Mouse (Mus musculus): ENCODE measurements around the gene Ptprd. TPM values are rescaled to one million over a fixed set of nuclear protein-coding genes. Genes with fewer than 3 reads are reported as not detected.

The Ptprd gene
- polyA plus RNA-seq, 1 experiment from 2014 or later = 14.0 TPM

DNA sequence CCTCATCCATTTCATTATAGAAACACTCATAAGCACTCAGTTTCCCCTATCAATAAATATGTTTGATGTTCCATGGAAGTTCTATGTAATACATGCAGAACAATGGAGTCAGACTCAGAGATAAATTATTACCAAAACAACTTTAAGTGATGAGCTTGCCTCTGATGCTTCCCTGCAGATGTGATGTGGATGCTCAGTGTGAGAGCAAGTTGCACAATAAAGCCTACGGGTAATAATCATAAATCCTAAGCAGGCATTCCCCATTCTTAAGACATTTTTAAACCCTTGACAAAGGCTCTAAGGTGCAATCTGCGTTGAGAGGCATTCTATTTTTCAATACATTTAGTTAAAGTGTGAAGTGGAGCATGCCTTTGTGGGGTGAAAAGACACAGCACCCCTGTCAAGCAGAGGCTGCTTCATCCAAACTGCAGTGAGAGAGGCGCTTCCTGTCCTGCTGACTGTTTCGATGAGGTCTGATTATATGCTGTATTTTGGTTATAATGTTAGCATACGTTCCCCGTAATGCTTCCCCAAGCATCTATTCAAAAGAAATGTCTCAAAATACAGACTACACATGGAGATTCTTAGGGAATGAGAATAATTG, 969.8 kb downstream of the Ptprd start:
- no peak for ATAC-seq (replicated peaks; ENCODE audit: insufficient number of reproducible peaks, low FRiP score, low TSS enrichment)
- H3K4me3 ChIP-seq (ENCODE audit: low read depth, low read length) = no peak overlapping the region
- H3K4me2 ChIP-seq = no peak overlapping the region
- H3K27me3 ChIP-seq (ENCODE audit: control insufficient read depth, insufficient read depth, low read length) = no peaks in the 10 kb centered on the region
- no peak overlapping the region for H3K27ac ChIP-seq (ENCODE audit: low read depth, low read length)
- H3K9ac ChIP-seq (ENCODE audit: low read depth, low read length) = no peak overlapping the region
- no peaks in the 10 kb centered on the region for H3K36me3 ChIP-seq (ENCODE audit: control insufficient read depth, insufficient read depth, low read length)
- no peaks in the 10 kb centered on the region for H3K4me1 ChIP-seq (ENCODE audit: control insufficient read depth, insufficient read depth, low read length)
- WGBS (ENCODE audit: insufficient replicate concordance) = 76% methylated on average over 6 of the region's 6 CpGs
- H3K9me3 ChIP-seq (replicated peaks; ENCODE audit: control insufficient read depth, low read length) = no peaks in the 10 kb centered on the region

DNA sequence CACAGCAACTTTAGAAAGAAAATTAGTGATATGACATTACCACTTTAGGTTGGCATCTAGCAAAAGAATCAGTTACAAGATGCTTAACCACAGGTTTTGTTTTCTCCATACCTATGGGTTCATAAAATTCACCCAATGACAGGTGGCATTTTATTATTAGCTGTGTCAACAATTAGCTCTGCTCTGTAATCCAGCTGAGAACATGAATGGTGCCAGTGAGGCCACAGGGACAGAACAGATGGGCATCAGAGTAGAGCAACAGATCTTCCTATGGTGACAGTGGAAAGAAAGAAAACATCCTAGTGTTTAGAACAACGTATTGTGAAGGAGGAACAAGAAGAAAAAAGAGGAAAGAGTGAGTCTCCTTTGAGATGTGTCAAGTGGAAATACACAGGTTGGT, 973.6 kb downstream of the Ptprd start:
- no peak for ATAC-seq (replicated peaks; ENCODE audit: insufficient number of reproducible peaks, low FRiP score, low TSS enrichment)
- no peaks in the 10 kb centered on the region for H3K9me3 ChIP-seq (replicated peaks; ENCODE audit: control insufficient read depth, low read length)
- no peaks in the 10 kb centered on the region for H3K27me3 ChIP-seq (ENCODE audit: control insufficient read depth, insufficient read depth, low read length)
- H3K4me2 ChIP-seq = no peak overlapping the region
- no peak overlapping the region for H3K9ac ChIP-seq (ENCODE audit: low read depth, low read length)
- no peaks in the 10 kb centered on the region for H3K4me1 ChIP-seq (ENCODE audit: control insufficient read depth, insufficient read depth, low read length)
- WGBS (ENCODE audit: insufficient replicate concordance) = 47% methylated on average over 1 of the region's 1 CpGs
- no peak overlapping the region for H3K27ac ChIP-seq (ENCODE audit: low read depth, low read length)
- no peaks in the 10 kb centered on the region for H3K36me3 ChIP-seq (ENCODE audit: control insufficient read depth, insufficient read depth, low read length)
- H3K4me3 ChIP-seq (ENCODE audit: low read depth, low read length) = no peak overlapping the region

DNA sequence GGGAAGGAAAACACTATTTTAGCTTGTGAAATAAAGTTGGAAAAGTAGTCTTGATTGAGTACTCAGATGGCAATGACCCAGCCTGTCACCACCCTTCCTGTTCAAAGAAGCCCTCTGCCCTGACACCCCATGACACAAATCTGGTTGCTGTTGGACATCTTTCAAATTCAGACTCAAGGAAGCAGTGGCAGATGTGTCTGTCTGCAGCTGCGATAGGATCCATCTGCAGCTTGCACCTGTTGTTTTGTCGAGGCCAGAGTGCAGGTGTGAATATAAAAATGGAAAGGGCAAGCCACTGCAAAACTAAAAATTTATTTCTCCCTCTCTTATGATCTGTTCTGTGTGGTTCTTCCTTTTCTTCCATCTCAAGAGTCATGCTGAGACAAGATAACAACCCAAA, 978.5 kb downstream of the Ptprd start:
- 75% methylated on average over 2 of the region's 2 CpGs for WGBS (ENCODE audit: insufficient replicate concordance)
- H3K27me3 ChIP-seq (ENCODE audit: control insufficient read depth, insufficient read depth, low read length) = no peaks in the 10 kb centered on the region
- no peak overlapping the region for H3K4me3 ChIP-seq (ENCODE audit: low read depth, low read length)
- H3K9ac ChIP-seq (ENCODE audit: low read depth, low read length) = no peak overlapping the region
- H3K27ac ChIP-seq (ENCODE audit: low read depth, low read length) = no peak overlapping the region
- no peak overlapping the region for H3K4me2 ChIP-seq
- no peaks in the 10 kb centered on the region for H3K36me3 ChIP-seq (ENCODE audit: control insufficient read depth, insufficient read depth, low read length)
- no peaks in the 10 kb centered on the region for H3K9me3 ChIP-seq (replicated peaks; ENCODE audit: control insufficient read depth, low read length)
- ATAC-seq (replicated peaks; ENCODE audit: insufficient number of reproducible peaks, low FRiP score, low TSS enrichment) = no peak
- H3K4me1 ChIP-seq (ENCODE audit: control insufficient read depth, insufficient read depth, low read length) = no peaks in the 10 kb centered on the region

DNA sequence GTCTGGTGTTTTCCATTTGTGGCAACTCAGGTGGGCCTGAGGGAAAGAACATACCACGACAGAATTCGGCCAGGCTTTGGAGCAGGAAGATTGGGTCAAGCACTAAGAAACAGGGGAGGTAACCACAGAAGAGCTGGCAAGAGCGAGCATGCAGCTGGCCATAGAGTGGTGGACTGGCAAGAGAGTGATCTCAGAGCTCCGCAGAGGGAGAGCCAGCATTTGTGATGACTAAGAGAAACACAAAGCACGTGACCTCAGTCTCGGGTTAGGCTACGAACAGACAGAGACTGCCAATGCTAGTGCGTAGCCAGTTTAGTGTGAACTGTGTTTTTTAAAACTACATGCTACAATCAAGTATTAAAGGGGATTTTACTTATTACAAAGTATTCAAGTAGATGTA, 1042.9 kb downstream of the Ptprd start:
- H3K9me3 ChIP-seq (replicated peaks; ENCODE audit: control insufficient read depth, low read length) = no peaks in the 10 kb centered on the region
- no peaks in the 10 kb centered on the region for H3K36me3 ChIP-seq (ENCODE audit: control insufficient read depth, insufficient read depth, low read length)
- 88% methylated on average over 8 of the region's 8 CpGs for WGBS (ENCODE audit: insufficient replicate concordance)
- no peak overlapping the region for H3K9ac ChIP-seq (ENCODE audit: low read depth, low read length)
- H3K4me2 ChIP-seq = no peak overlapping the region
- no peak overlapping the region for H3K4me3 ChIP-seq (ENCODE audit: low read depth, low read length)
- H3K27me3 ChIP-seq (ENCODE audit: control insufficient read depth, insufficient read depth, low read length) = no peaks in the 10 kb centered on the region
- ATAC-seq (replicated peaks; ENCODE audit: insufficient number of reproducible peaks, low FRiP score, low TSS enrichment) = no peak
- no peaks in the 10 kb centered on the region for H3K4me1 ChIP-seq (ENCODE audit: control insufficient read depth, insufficient read depth, low read length)
- no peak overlapping the region for H3K27ac ChIP-seq (ENCODE audit: low read depth, low read length)

DNA sequence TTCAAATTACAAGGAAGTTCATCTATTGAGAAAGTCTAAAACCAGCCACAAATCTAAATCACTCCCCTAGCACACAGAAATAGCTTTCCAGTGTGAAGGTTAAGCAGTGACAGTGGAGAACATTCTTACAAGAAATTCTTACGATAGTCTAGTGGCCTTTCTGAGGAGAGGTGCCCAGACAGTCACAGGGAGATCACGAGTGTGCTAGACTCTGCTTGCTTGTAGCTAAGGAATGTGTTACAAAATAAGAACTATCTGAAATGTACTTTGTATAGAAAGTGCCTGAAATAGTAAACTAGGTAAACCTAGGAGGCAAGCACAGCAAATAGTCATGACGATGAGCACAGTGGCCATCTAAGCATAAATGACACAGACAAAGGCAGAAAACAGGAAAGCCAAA, 1054.2 kb downstream of the Ptprd start:
- no peak overlapping the region for H3K27ac ChIP-seq (ENCODE audit: low read depth, low read length)
- no peaks in the 10 kb centered on the region for H3K27me3 ChIP-seq (ENCODE audit: control insufficient read depth, insufficient read depth, low read length)
- H3K4me1 ChIP-seq (ENCODE audit: control insufficient read depth, insufficient read depth, low read length) = no peaks in the 10 kb centered on the region
- H3K9me3 ChIP-seq (replicated peaks; ENCODE audit: control insufficient read depth, low read length) = no peaks in the 10 kb centered on the region
- ATAC-seq (replicated peaks; ENCODE audit: insufficient number of reproducible peaks, low FRiP score, low TSS enrichment) = no peak
- 65% methylated on average over 3 of the region's 3 CpGs for WGBS (ENCODE audit: insufficient replicate concordance)
- H3K36me3 ChIP-seq (ENCODE audit: control insufficient read depth, insufficient read depth, low read length) = no peaks in the 10 kb centered on the region
- no peak overlapping the region for H3K4me3 ChIP-seq (ENCODE audit: low read depth, low read length)
- no peak overlapping the region for H3K9ac ChIP-seq (ENCODE audit: low read depth, low read length)
- no peak overlapping the region for H3K4me2 ChIP-seq

DNA sequence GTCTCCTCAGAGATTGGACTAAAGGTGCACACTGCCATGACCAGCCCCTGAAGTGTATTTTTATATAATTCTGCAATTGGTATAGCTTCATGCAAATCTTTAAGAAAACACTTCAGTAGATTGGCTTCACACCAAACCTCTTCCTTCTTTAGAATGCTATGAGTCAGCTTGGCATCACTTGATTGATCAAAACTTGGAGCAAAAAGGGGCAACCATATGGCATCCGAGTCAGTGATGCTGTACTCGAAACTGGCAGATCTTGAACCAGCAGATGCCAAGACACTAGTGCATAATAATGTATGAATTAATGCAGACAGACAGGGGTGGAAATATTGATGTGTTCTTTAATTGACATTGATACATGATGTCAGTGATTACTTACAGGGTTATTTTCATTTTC, 1056.2 kb downstream of the Ptprd start:
- WGBS (ENCODE audit: insufficient replicate concordance) = 91% methylated on average over 2 of the region's 2 CpGs
- no peaks in the 10 kb centered on the region for H3K4me1 ChIP-seq (ENCODE audit: control insufficient read depth, insufficient read depth, low read length)
- ATAC-seq (replicated peaks; ENCODE audit: insufficient number of reproducible peaks, low FRiP score, low TSS enrichment) = no peak

DNA sequence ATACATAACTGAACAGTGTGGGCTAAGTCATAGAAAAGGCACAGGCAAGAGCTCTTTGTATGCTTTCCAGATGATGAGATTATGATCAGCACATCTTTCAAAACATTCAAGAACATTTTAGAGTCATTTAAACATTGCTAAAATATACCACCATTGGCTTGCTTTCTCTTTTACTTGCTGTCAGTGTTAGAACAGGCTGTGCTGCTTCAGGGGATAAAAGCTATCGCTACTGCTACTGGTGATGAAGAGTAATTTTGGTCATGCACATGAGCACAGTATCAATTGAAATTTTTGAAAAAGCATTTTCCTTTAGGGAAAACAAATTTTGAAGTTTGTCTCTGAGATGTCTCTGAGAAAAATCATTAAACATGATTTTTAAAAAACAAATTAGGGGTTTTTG, 1056.7 kb downstream of the Ptprd start:
- no peaks in the 10 kb centered on the region for H3K36me3 ChIP-seq (ENCODE audit: control insufficient read depth, insufficient read depth, low read length)
- no peak overlapping the region for H3K4me2 ChIP-seq
- no peak for ATAC-seq (replicated peaks; ENCODE audit: insufficient number of reproducible peaks, low FRiP score, low TSS enrichment)
- WGBS (ENCODE audit: insufficient replicate concordance) = 89% methylated on average over 1 of the region's 1 CpGs
- H3K4me3 ChIP-seq (ENCODE audit: low read depth, low read length) = no peak overlapping the region
- no peaks in the 10 kb centered on the region for H3K27me3 ChIP-seq (ENCODE audit: control insufficient read depth, insufficient read depth, low read length)
- H3K27ac ChIP-seq (ENCODE audit: low read depth, low read length) = no peak overlapping the region
- H3K4me1 ChIP-seq (ENCODE audit: control insufficient read depth, insufficient read depth, low read length) = no peaks in the 10 kb centered on the region
- H3K9me3 ChIP-seq (replicated peaks; ENCODE audit: control insufficient read depth, low read length) = no peaks in the 10 kb centered on the region
- H3K9ac ChIP-seq (ENCODE audit: low read depth, low read length) = no peak overlapping the region

More for the DNA sequence above, 1056.2 kb downstream of the Ptprd start:
- Histone ChIP-seq H3K27ac (ENCODE audit: low read depth, low read length) (no peak overlapping the region), H3K9ac (ENCODE audit: low read depth, low read length) (no peak overlapping the region), H3K9me3 (replicated peaks; ENCODE audit: control insufficient read depth, low read length) (no peaks in the 10 kb centered on the region), H3K4me3 (ENCODE audit: low read depth, low read length) (no peak overlapping the region), H3K27me3 (ENCODE audit: control insufficient read depth, insufficient read depth, low read length) (no peaks in the 10 kb centered on the region), H3K4me2 (no peak overlapping the region), H3K36me3 (ENCODE audit: control insufficient read depth, insufficient read depth, low read length) (no peaks in the 10 kb centered on the region)

DNA sequence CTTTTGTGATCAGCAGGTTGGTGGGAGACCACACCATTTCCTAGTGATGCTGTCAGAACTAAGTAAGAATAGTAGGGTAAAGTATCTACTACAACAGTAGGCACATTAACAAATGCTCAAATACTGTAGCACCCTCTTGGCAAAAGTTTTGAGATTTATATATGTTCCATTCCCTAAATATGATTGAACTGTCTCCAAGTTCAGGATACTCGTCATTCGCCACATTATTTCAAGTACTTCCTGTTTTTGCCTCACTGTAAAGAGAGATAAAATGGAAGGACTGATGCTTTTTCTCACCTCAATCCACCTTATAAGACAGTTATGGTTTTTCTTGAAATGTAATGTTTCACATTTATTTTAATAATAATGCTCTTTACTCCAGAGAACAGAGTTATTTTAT, 1086.9 kb downstream of the Ptprd start:
- Histone ChIP-seq H3K27ac (ENCODE audit: low read depth, low read length) (no peak overlapping the region), H3K9me3 (replicated peaks; ENCODE audit: control insufficient read depth, low read length) (no peaks in the 10 kb centered on the region), H3K36me3 (ENCODE audit: control insufficient read depth, insufficient read depth, low read length) (no peaks in the 10 kb centered on the region), H3K4me3 (ENCODE audit: low read depth, low read length) (no peak overlapping the region), H3K4me2 (no peak overlapping the region), H3K9ac (ENCODE audit: low read depth, low read length) (no peak overlapping the region), H3K4me1 (ENCODE audit: control insufficient read depth, insufficient read depth, low read length) (no peaks in the 10 kb centered on the region), H3K27me3 (ENCODE audit: control insufficient read depth, insufficient read depth, low read length) (no peaks in the 10 kb centered on the region)
- ATAC-seq (replicated peaks; ENCODE audit: insufficient number of reproducible peaks, low FRiP score, low TSS enrichment) = no peak
- WGBS (ENCODE audit: insufficient replicate concordance) = 75% methylated on average over 2 of the region's 2 CpGs

DNA sequence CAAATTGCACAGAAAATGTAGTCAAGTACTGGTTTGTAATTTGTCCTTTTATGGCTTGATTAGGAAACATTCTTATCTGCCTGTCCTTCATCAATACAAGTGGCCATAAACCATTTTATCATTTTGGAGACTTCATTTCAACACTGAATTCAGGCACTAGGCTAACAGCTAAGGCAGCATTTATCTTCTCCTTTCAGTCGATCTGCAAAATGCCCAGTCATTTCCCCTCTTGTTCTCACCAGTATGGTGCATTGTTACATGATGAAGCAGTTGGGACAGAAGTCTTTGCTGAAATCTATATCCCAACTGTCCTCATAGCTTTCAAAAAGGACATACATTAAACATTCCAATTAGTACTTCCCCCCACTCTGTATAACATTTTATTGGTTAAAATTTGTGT, 1100.9 kb downstream of the Ptprd start:
- WGBS (ENCODE audit: insufficient replicate concordance) = 50% methylated on average over 1 of the region's 1 CpGs
- no peak overlapping the region for H3K9ac ChIP-seq (ENCODE audit: low read depth, low read length)
- H3K36me3 ChIP-seq (ENCODE audit: control insufficient read depth, insufficient read depth, low read length) = no peaks in the 10 kb centered on the region
- no peak overlapping the region for H3K4me3 ChIP-seq (ENCODE audit: low read depth, low read length)
- no peaks in the 10 kb centered on the region for H3K9me3 ChIP-seq (replicated peaks; ENCODE audit: control insufficient read depth, low read length)
- no peak for ATAC-seq (replicated peaks; ENCODE audit: insufficient number of reproducible peaks, low FRiP score, low TSS enrichment)
- no peaks in the 10 kb centered on the region for H3K27me3 ChIP-seq (ENCODE audit: control insufficient read depth, insufficient read depth, low read length)
- no peak overlapping the region for H3K27ac ChIP-seq (ENCODE audit: low read depth, low read length)
- H3K4me2 ChIP-seq = no peak overlapping the region
- H3K4me1 ChIP-seq (ENCODE audit: control insufficient read depth, insufficient read depth, low read length) = no peaks in the 10 kb centered on the region
